ENCODE assay signal across 7 mouse cellular contexts in genomic region chr17:67353796-67354450, GRCm38 (mm10). TPM values are rescaled to one million over a fixed set of nuclear protein-coding genes. Genes with fewer than 3 reads are reported as not detected.
DNase-seq lines count a peak whose midpoint lies in the region; ATAC-seq lines count a peak whose summit lies in the region.

No protein-coding gene starts in this region.

- no peaks in the 10 kb centered on the region for H3K36me3 ChIP-seq in heart, embryonic 13.5 days

- H3K9me3 ChIP-seq in heart, embryonic 13.5 days, result no peaks in the 10 kb centered on the region

- H3K27ac ChIP-seq in heart, embryonic 13.5 days (replicated peaks), result peak overlapping the region; percentile 82

- peaks cover 17% of the 10 kb centered on the region for H3K4me1 ChIP-seq in heart, embryonic 13.5 days

- H3K4me3 ChIP-seq in heart, embryonic 13.5 days, result peak overlapping the region; percentile 81

- H3K4me2 ChIP-seq in heart, embryonic 13.5 days, result peak overlapping the region; percentile 91

- no peaks in the 10 kb centered on the region; the same call in 1 of the 2 replicates for H3K27me3 ChIP-seq in heart, embryonic 13.5 days (replicated peaks)

- ATAC-seq in heart, embryonic 13.5 days (ENCODE audit: extremely low read depth, insufficient number of reproducible peaks, low FRiP score, low TSS enrichment), result peak; percentile 47; the same call in 1 of the 2 replicates

- WGBS in heart, embryonic 13.5 days, result under 1% methylated on average over 68 of the region's 68 CpGs

- peak overlapping the region; percentile 95 for H3K9ac ChIP-seq in heart, embryonic 13.5 days

- peak; percentile 10 to 15 for DNase-seq in spleen, postnatal 10 days (ENCODE audit: low spot score in 2 of 2)
- no peak for DNase-seq in spleen, adult 12 weeks (ENCODE audit: low spot score)
- peak; percentile 42 for DNase-seq in embryo, embryonic 11.5 days (ENCODE audit: low read depth, low spot score)
- DNase-seq in kidney, postnatal 4 days, result peak; percentile 71 to 82
- peak; percentile 54 for DNase-seq in mesoderm, embryonic 11.5 days (ENCODE audit: low read depth, low spot score)
- DNase-seq in testis, postnatal 14 days (ENCODE audit: low spot score), result peak; percentile 15

RNA-seq across cellular contexts. Expression of gene Ptprm, which starts 0.3 kb away (rescaled TPM):
- 11.6 and 12.7 TPM in 2 replicates for polyA plus RNA-seq in heart, embryonic 13.5 days (2015; fragmentation: Nextera tagmentation; extraction: Ambion mirVana)
